Mouse (Mus musculus) stomach, embryonic 14.5 days (tissue): ENCODE results near the gene Tatdn3. TPM values are rescaled to one million over a fixed set of nuclear protein-coding genes. Genes with fewer than 3 reads are reported as not detected.

ENCODE experiments used
- ATAC-seq: fragments of 200-750 bp; cut with Nextera tagmentation; 2 replicates; pipeline ENCODE4 v1.8.0; 2017; ENCODE audit warnings: low read depth, moderate TSS enrichment; ENCODE audit not compliant: insufficient number of reproducible peaks, insufficient read depth, low FRiP score
- H3K27ac ChIP-seq: fragments of 300-500 bp; sonication (generic); 2 replicates; pipeline ENCODE4 v1.5.1; 2014; ENCODE audit warnings: mild to moderate bottlenecking, low read length, moderate library complexity, mixed read lengths
- H3K27me3 ChIP-seq: fragments of 300-500 bp; sonication (generic); 2 replicates; pipeline ENCODE4 v1.6.1; 2014; ENCODE audit warnings: low read length, control low read depth, mixed read lengths; ENCODE audit not compliant: control insufficient read depth, insufficient read depth
- H3K36me3 ChIP-seq: fragments of 300-500 bp; sonication (generic); 2 replicates; pipeline ENCODE4 v1.6.1; 2014; ENCODE audit warnings: mild to moderate bottlenecking, control low read depth, low read length, moderate library complexity, mixed read lengths; ENCODE audit not compliant: control insufficient read depth, insufficient read depth
- H3K4me1 ChIP-seq: fragments of 300-500 bp; sonication (generic); 2 replicates; pipeline ENCODE4 v1.6.1; 2014; ENCODE audit warnings: low read length, control low read depth, mixed read lengths; ENCODE audit not compliant: control insufficient read depth, insufficient read depth
- H3K4me2 ChIP-seq: fragments of 300-500 bp; sonication (generic); replicated peaks from 2 replicates; pipeline ENCODE4 v1.6.1; 2014; ENCODE audit warnings: low read depth, low read length, control low read depth
- H3K4me3 ChIP-seq: fragments of 300-500 bp; sonication (generic); 2 replicates; pipeline ENCODE4 v1.5.1; 2014; ENCODE audit warnings: low read depth, low read length, control low read depth
- H3K9ac ChIP-seq: fragments of 300-500 bp; sonication (generic); replicated peaks from 2 replicates; pipeline ENCODE4 v1.6.1; 2014; ENCODE audit warnings: low read depth, mild to moderate bottlenecking, control low read depth, low read length, moderate library complexity, mixed read lengths
- H3K9me3 ChIP-seq: fragments of 300-500 bp; sonication (generic); 2 replicates; pipeline ENCODE4 v1.6.1; 2016; ENCODE audit warnings: low read depth, low read length, control low read depth; ENCODE audit not compliant: control insufficient read depth
- WGBS: fragments of 180-500 bp; shearing (Covaris S2); extraction: QIAGEN DNeasy Blood & Tissue Kit; methylation state at CpG from one replicate; pipeline ENCODE4 v1.1.7; 2014; 5-methylcytosine and 5-hydroxymethylcytosine counted together
- polyA plus RNA-seq: library from polyadenylated mRNA; unstranded; fragments of >200 nt; fragmentation: Nextera tagmentation; extraction: Ambion mirVana; gene quantifications from 2 replicates; pipeline ENCODE4 v1.2.1, GENCODE M21; 2014

The Tatdn3 gene
- polyA plus RNA-seq, 1 experiment from 2014 or later = 20.4 TPM

GRCm38 (mm10) chr1:191097802-191098747 is 35.3 kb upstream of the Tatdn3 start, which contains the start of gene Batf3:
Gene Batf3 (plus strand): TSS chr1:191097847.
- ATAC-seq = peak; percentile 64
- WGBS = under 1% methylated on average over 70 of the region's 95 CpGs

GRCm38 (mm10) chr1:191096871-191097681 is 34.3 kb upstream of the Tatdn3 start:
- WGBS = 34% methylated on average over 14 of the region's 14 CpGs
- no peak overlapping the region for H3K9ac ChIP-seq
- H3K36me3 ChIP-seq = no peaks in the 10 kb centered on the region
- ATAC-seq = no peak
- no peaks in the 10 kb centered on the region for H3K27me3 ChIP-seq
- no peaks in the 10 kb centered on the region for H3K9me3 ChIP-seq
- H3K4me1 ChIP-seq = peaks cover 8% of the 10 kb centered on the region; the same call in 1 of the 2 replicates
- H3K4me2 ChIP-seq = peak overlapping the region; percentile 97
- no peak overlapping the region for H3K27ac ChIP-seq
- H3K4me3 ChIP-seq = peak overlapping the region; percentile 60

More at GRCm38 (mm10) chr1:191097802-191098747, 35.3 kb upstream of the Tatdn3 start, which contains the start of gene Batf3:
- H3K4me2 ChIP-seq = peak within 1 kb of the TSS; percentile 97
- peak within 1 kb of the TSS; percentile 47 for H3K9ac ChIP-seq
- H3K36me3 ChIP-seq = no peaks in the 10 kb centered on the region
- H3K4me1 ChIP-seq = peaks cover 8% of the 10 kb centered on the region; the same call in 1 of the 2 replicates
- H3K9me3 ChIP-seq = no peaks in the 10 kb centered on the region
- peak within 1 kb of the TSS; percentile 28; the same call in 1 of the 2 replicates for H3K27ac ChIP-seq
- H3K4me3 ChIP-seq = peak within 1 kb of the TSS; percentile 60
- no peaks in the 10 kb centered on the region for H3K27me3 ChIP-seq

- peaks cover 8% of the 10 kb centered on the region; the same call in 1 of the 2 replicates for H3K4me1 ChIP-seq
- no peak overlapping the region for H3K27ac ChIP-seq
- no peak overlapping the region for H3K4me2 ChIP-seq
- no peak overlapping the region for H3K4me3 ChIP-seq
- H3K9me3 ChIP-seq = no peaks in the 10 kb centered on the region
- H3K36me3 ChIP-seq = no peaks in the 10 kb centered on the region
- WGBS = 68% methylated on average over 9 of the region's 9 CpGs
- no peaks in the 10 kb centered on the region for H3K27me3 ChIP-seq
- no peak overlapping the region for H3K9ac ChIP-seq
- no peak for ATAC-seq
Observed at GRCm38 (mm10) chr1:191095019-191095418, 32.3 kb upstream of the Tatdn3 start.

GRCm38 (mm10) chr1:191093578-191093977 is 30.8 kb upstream of the Tatdn3 start:
- H3K4me3 ChIP-seq = no peak overlapping the region
- H3K36me3 ChIP-seq = no peaks in the 10 kb centered on the region
- no peak overlapping the region for H3K4me2 ChIP-seq
- H3K4me1 ChIP-seq = peaks cover 8% of the 10 kb centered on the region; the same call in 1 of the 2 replicates
- no peak overlapping the region for H3K9ac ChIP-seq
- H3K27ac ChIP-seq = no peak overlapping the region
- ATAC-seq = no peak
- no peaks in the 10 kb centered on the region for H3K27me3 ChIP-seq
- no peaks in the 10 kb centered on the region for H3K9me3 ChIP-seq
- WGBS = 53% methylated on average over 5 of the region's 5 CpGs

- no peak overlapping the region for H3K9ac ChIP-seq
- no peak overlapping the region for H3K4me2 ChIP-seq
- no peak overlapping the region for H3K27ac ChIP-seq
- 76% methylated on average over 8 of the region's 8 CpGs for WGBS
- no peaks in the 10 kb centered on the region for H3K36me3 ChIP-seq
- H3K27me3 ChIP-seq = no peaks in the 10 kb centered on the region
- no peak overlapping the region for H3K4me3 ChIP-seq
- ATAC-seq = no peak
- peaks cover 3% of the 10 kb centered on the region; the same call in 1 of the 2 replicates for H3K4me1 ChIP-seq
- no peaks in the 10 kb centered on the region for H3K9me3 ChIP-seq
Observed at GRCm38 (mm10) chr1:191092050-191092449, 29.3 kb upstream of the Tatdn3 start.

DNA sequence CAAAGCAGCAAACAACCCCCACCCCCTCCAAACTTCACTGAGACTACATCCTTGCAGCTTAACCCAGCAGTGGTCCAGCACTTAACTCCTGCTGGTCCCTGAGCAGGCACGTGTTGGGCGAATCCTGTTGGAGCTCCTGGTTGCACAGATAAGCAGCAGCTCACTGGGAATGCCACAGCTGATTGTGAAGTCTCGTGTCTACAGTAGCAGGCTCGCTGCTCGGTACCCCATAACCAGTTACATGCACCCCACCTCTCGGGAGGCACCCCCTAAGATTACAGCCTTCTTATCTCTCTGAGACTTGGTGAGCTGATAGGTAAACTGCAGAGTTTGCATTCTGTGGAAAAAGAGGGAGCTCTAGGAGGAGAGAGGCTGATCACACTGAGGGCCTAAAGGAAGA is 26.6 kb upstream of the Tatdn3 start:
- no peaks in the 10 kb centered on the region for H3K27me3 ChIP-seq
- H3K9ac ChIP-seq = no peak overlapping the region
- H3K4me3 ChIP-seq = no peak overlapping the region
- no peaks in the 10 kb centered on the region for H3K4me1 ChIP-seq
- WGBS = 69% methylated on average over 6 of the region's 6 CpGs
- no peak overlapping the region for H3K27ac ChIP-seq
- peaks cover 4% of the 10 kb centered on the region; the same call in 1 of the 2 replicates for H3K36me3 ChIP-seq
- no peaks in the 10 kb centered on the region for H3K9me3 ChIP-seq
- H3K4me2 ChIP-seq = no peak overlapping the region
- ATAC-seq = no peak

DNA sequence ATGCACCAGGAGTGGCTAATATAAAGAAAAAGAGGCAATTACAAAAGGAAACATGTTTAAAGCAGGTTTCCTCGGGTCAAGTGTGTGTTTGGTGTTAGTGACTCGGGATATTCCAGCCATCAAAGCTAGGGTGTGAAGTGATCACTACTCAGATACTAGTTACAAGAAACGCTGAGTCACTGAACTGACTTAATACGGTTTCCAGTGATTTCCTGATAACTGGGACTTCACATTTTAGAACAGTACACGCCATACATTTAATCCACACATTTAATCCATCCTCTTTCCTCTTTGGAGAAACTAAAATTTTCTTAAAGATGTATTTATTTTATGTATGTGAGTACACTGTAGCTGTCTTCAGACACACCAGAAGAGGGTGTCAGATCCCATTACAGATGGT is 25.2 kb upstream of the Tatdn3 start:
- ATAC-seq = no peak

GRCm38 (mm10) chr1:191086960-191087359 is 24.2 kb upstream of the Tatdn3 start:
- ATAC-seq = no peak
- no peak overlapping the region for H3K4me3 ChIP-seq
- H3K4me2 ChIP-seq = no peak overlapping the region
- H3K9ac ChIP-seq = no peak overlapping the region
- peaks cover 17% of the 10 kb centered on the region; the same call in 1 of the 2 replicates for H3K36me3 ChIP-seq
- no peaks in the 10 kb centered on the region for H3K4me1 ChIP-seq
- WGBS = 72% methylated on average over 8 of the region's 8 CpGs
- H3K27me3 ChIP-seq = no peaks in the 10 kb centered on the region
- no peak overlapping the region for H3K27ac ChIP-seq
- no peaks in the 10 kb centered on the region for H3K9me3 ChIP-seq

More for the DNA sequence above, 25.2 kb upstream of the Tatdn3 start:
- H3K27me3 ChIP-seq = no peaks in the 10 kb centered on the region
- H3K4me2 ChIP-seq = no peak overlapping the region
- H3K36me3 ChIP-seq = peaks cover 10% of the 10 kb centered on the region; the same call in 1 of the 2 replicates
- no peaks in the 10 kb centered on the region for H3K9me3 ChIP-seq
- H3K9ac ChIP-seq = no peak overlapping the region
- no peak overlapping the region for H3K4me3 ChIP-seq
- H3K27ac ChIP-seq = no peak overlapping the region
- WGBS = 83% methylated on average over 5 of the region's 5 CpGs
- no peaks in the 10 kb centered on the region for H3K4me1 ChIP-seq
